Mouse (Mus musculus): ENCODE measurements around the gene Tlcd2. TPM values are rescaled to one million over a fixed set of nuclear protein-coding genes. Genes with fewer than 3 reads are reported as not detected.

Tlcd2 gene
- polyA plus RNA-seq, 1 experiment from 2014 or later = 11.4 TPM

DNA sequence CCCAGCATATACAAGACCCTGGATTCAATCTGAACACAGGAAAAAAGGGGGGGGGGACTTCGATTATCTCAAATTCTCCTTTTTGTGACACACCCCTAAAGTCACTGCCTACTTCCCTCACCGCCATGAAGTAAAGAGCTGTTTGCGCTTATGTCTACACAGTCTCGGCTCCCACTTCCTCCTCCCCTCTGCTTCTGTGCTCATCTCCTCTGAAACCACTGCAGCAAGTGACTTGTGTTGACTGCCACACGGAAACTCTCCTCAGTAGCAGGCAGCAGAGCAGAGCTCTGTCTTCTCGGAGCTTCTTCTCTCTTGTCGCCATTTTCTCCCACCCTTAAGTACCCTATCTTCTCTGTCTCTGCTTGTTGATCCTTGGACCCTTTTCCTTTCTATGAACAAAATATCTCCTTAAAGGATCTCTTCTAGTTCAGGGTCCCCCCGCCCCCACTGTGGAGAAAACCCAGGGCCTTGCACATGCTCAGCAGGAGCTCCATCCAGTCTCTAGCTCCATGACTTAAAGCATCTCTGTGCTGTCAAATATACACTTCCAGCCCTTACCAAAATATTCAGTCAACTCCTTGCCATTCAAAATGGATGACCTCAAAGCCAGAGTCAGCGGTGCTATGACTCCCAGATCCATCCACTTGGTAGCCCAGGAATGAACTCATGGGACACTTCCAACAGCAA lies 32.4 kb upstream of the Tlcd2 start:
- H3K36me3 ChIP-seq = no peaks in the 10 kb centered on the region
- no peaks in the 10 kb centered on the region for H3K4me1 ChIP-seq
- H3K9ac ChIP-seq = no peak overlapping the region
- H3K4me3 ChIP-seq = no peak overlapping the region
- no peak overlapping the region for H3K4me2 ChIP-seq
- H3K27me3 ChIP-seq (replicated peaks) = no peaks in the 10 kb centered on the region
- ATAC-seq (ENCODE audit: extremely low read depth, insufficient number of reproducible peaks, low FRiP score, low TSS enrichment) = no peak; the same call in 1 of the 2 replicates
- H3K27ac ChIP-seq (replicated peaks) = no peak overlapping the region
- 68% methylated on average over 9 of the region's 9 CpGs for WGBS
- H3K9me3 ChIP-seq = peaks cover 4% of the 10 kb centered on the region

DNA sequence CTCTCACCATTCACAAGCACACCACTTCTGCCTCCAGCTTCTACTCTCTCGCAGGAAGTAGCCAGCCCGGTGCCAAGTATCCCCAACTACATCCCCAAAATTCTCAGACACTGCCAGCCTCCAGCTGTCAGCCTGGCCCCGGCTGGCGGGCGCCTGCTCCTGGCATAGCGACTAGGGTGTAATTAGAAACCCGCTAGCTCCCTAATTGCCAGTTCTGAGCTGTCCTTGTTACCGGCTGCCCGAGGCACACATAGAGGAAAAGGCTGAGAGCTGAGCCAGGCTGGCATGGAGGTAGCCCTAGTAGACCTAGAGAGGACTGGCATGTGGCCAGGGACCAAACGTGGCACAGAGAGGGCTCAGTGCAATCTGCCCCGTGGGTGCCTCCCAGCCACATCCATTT lies 30.2 kb upstream of the Tlcd2 start:
- Histone ChIP-seq H3K4me3 (no peak overlapping the region), H3K27ac (replicated peaks) (no peak overlapping the region), H3K9me3 (peaks cover 8% of the 10 kb centered on the region), H3K36me3 (no peaks in the 10 kb centered on the region), H3K27me3 (replicated peaks) (no peaks in the 10 kb centered on the region), H3K9ac (no peak overlapping the region), H3K4me2 (no peak overlapping the region), H3K4me1 (no peaks in the 10 kb centered on the region)
- WGBS = 82% methylated on average over 11 of the region's 11 CpGs
- no peak for ATAC-seq (ENCODE audit: extremely low read depth, insufficient number of reproducible peaks, low FRiP score, low TSS enrichment)

DNA sequence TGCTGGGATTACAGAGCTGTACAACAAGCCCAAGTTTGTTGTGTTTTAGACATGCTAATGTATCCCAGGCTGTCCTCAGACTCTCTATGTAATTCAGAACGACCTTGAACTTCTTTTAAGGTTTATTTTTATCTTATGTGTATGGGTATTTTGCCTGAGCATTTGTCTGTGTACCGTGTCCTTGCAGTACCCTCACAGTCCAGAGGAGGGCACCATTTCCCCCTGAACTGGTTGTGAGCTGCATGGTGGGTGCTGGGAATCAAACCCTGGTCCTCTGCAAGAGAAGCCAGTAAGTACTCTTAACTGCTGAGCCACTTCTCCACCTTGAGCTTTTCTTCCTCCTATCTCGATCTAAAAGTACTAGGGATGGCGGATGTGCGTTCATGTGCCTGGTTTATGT lies 27.4 kb upstream of the Tlcd2 start:
- Histone ChIP-seq H3K27me3 (replicated peaks) (no peaks in the 10 kb centered on the region), H3K4me2 (no peak overlapping the region), H3K4me1 (0 out of 2 replicates have a peak, but pooled peaks cover 5% of the 10 kb centered on the region), H3K27ac (replicated peaks) (no peak overlapping the region), H3K9me3 (peaks cover 8% of the 10 kb centered on the region), H3K4me3 (no peak overlapping the region), H3K9ac (no peak overlapping the region), H3K36me3 (no peaks in the 10 kb centered on the region)
- WGBS = 82% methylated on average over 5 of the region's 5 CpGs
- no peak for ATAC-seq (ENCODE audit: extremely low read depth, insufficient number of reproducible peaks, low FRiP score, low TSS enrichment)

DNA sequence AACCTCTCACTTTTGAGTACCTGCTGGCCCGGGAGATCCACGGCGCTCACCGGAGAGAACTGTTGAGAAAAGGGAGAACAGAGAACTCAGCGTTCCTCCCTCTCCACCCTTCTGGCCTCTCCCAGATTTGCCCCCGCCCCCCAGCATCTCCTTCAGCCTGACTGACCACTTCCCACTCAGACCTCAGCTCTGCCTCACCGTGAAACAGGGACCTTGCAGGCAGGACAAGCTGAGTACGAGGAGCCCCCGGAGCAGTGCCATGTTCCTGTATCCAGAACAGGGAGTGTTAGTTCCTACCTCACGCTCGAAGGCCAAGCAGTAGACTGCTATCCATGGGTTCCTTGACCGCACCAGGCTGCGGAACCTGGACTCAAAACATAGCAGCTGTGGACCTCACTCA lies 23.3 kb upstream of the Tlcd2 start:
- Histone ChIP-seq H3K36me3 (peaks cover 19% of the 10 kb centered on the region), H3K27me3 (replicated peaks) (no peaks in the 10 kb centered on the region), H3K4me1 (0 out of 2 replicates have a peak, but pooled peaks cover 5% of the 10 kb centered on the region), H3K4me3 (no peak overlapping the region), H3K27ac (replicated peaks) (no peak overlapping the region), H3K9me3 (peaks cover 6% of the 10 kb centered on the region; the same call in 1 of the 2 replicates), H3K9ac (no peak overlapping the region), H3K4me2 (no peak overlapping the region)
- no peak for ATAC-seq (ENCODE audit: extremely low read depth, insufficient number of reproducible peaks, low FRiP score, low TSS enrichment)
- WGBS = 73% methylated on average over 13 of the region's 13 CpGs

DNA sequence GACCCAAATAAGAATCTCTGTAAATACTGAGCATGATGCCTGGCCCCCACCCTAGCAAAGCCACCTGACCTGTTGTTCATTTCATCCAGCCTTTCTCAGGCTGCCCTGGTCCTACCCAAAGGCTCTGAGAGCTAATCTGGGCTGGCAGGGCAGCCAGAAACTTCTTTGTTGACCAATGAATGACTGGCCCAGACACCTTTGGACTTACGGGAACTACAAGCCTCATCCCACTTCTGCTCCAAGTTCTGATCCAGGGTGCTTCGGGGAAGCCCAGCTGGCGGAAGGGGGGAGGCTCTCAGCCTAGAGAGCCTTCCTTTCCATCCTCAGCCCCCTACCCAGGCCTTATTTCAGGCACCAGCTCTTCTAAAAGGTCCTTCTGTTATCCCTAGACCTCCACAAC lies 22.7 kb upstream of the Tlcd2 start:
- 93% methylated on average over 3 of the region's 3 CpGs for WGBS
- peaks cover 6% of the 10 kb centered on the region; the same call in 1 of the 2 replicates for H3K9me3 ChIP-seq

DNA sequence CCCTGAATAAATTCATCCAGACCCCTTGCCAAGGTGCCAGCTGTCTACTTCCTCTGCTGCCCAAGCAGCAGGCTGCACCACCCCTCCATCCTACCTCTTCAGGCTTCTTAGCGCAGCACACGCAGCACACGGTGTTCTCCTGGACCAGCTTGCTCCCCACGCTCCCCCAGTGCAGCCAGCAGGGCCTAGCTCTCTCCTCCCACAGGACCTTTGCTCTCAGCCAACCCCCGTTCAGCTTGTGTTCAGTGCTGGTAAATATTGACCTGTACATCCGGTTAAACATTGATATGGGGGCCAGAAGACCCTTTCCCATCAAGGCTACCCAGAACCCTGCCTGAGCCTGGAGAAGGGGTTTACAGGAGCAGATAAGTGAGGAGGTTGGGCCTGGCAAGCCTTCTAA lies 22.2 kb upstream of the Tlcd2 start, which contains the start of gene Serpinf2:
Gene Serpinf2 (minus strand): TSS at position 229 of the 400 bp plus-strand sequence.
- Histone ChIP-seq H3K27ac (replicated peaks) (no peak within 1 kb of the TSS), H3K4me2 (no peak within 1 kb of the TSS), H3K4me1 (0 out of 2 replicates have a peak, but pooled peaks cover 5% of the 10 kb centered on the region), H3K9ac (no peak within 1 kb of the TSS), H3K27me3 (replicated peaks) (no peaks in the 10 kb centered on the region), H3K9me3 (peaks cover 2% of the 10 kb centered on the region; the same call in 1 of the 2 replicates), H3K36me3 (peaks cover 30% of the 10 kb centered on the region), H3K4me3 (no peak within 1 kb of the TSS)
- 85% methylated on average over 6 of the region's 6 CpGs for WGBS
- no peak for ATAC-seq (ENCODE audit: extremely low read depth, insufficient number of reproducible peaks, low FRiP score, low TSS enrichment)

More for the DNA sequence above, 22.7 kb upstream of the Tlcd2 start:
- ATAC-seq (ENCODE audit: extremely low read depth, insufficient number of reproducible peaks, low FRiP score, low TSS enrichment) = no peak
- H3K27ac ChIP-seq (replicated peaks) = no peak overlapping the region
- H3K4me1 ChIP-seq = 0 out of 2 replicates have a peak, but pooled peaks cover 5% of the 10 kb centered on the region
- no peak overlapping the region for H3K9ac ChIP-seq
- H3K4me3 ChIP-seq = no peak overlapping the region
- peaks cover 25% of the 10 kb centered on the region for H3K36me3 ChIP-seq
- no peaks in the 10 kb centered on the region for H3K27me3 ChIP-seq (replicated peaks)
- H3K4me2 ChIP-seq = no peak overlapping the region

DNA sequence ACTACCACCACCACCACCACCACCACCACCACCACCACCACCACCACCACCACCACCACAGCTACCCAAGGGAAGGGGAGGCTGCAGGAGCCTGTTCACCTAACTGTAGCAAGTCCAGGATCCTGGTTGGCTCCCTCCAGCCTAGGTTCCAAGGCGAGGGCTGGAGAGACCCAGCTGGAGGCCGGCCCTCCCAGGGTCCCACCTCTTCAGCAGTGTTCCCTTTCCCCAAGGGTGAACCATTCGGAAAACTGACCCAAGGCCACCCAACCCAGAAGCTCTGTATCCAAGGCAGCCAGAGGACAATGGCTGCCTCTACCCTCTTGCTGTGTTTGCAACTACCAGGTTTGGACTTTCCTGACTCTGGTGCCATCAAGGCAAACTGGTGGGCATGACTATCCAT lies 21.6 kb upstream of the Tlcd2 start:
- H3K9me3 ChIP-seq = no peaks in the 10 kb centered on the region
- H3K4me2 ChIP-seq = no peak overlapping the region
- H3K27me3 ChIP-seq (replicated peaks) = no peaks in the 10 kb centered on the region
- no peak for ATAC-seq (ENCODE audit: extremely low read depth, insufficient number of reproducible peaks, low FRiP score, low TSS enrichment)
- no peak overlapping the region for H3K4me3 ChIP-seq
- H3K27ac ChIP-seq (replicated peaks) = no peak overlapping the region
- no peak overlapping the region for H3K9ac ChIP-seq
- H3K36me3 ChIP-seq = peaks cover 36% of the 10 kb centered on the region
- WGBS = 77% methylated on average over 3 of the region's 3 CpGs
- H3K4me1 ChIP-seq = 0 out of 2 replicates have a peak, but pooled peaks cover 5% of the 10 kb centered on the region

DNA sequence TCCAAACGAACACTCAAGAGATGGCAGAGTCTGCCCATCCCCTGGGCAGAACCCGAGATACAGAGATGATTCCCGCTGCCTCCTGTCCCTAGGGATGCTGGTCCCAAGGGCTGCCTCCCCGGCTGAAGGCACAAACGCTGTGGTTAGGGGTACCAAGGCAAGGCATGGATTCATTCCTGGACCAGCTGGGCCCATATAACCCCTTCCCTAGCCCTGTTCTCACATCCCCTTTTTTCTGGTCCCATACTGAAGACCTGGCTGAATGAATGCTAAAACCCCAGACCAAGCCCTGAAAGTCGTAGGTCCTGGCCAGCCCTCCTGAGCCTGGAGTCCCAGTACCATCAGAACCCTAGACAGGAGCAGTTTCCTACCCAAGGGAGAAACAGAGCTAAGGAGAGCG lies 20.5 kb upstream of the Tlcd2 start:
- Histone ChIP-seq H3K9ac (no peak overlapping the region), H3K4me3 (no peak overlapping the region), H3K27ac (replicated peaks) (no peak overlapping the region), H3K4me2 (no peak overlapping the region), H3K36me3 (peaks cover 47% of the 10 kb centered on the region), H3K9me3 (no peaks in the 10 kb centered on the region), H3K4me1 (0 out of 2 replicates have a peak, but pooled peaks cover 5% of the 10 kb centered on the region), H3K27me3 (replicated peaks) (no peaks in the 10 kb centered on the region)
- 84% methylated on average over 7 of the region's 7 CpGs for WGBS
- no peak for ATAC-seq (ENCODE audit: extremely low read depth, insufficient number of reproducible peaks, low FRiP score, low TSS enrichment)

DNA sequence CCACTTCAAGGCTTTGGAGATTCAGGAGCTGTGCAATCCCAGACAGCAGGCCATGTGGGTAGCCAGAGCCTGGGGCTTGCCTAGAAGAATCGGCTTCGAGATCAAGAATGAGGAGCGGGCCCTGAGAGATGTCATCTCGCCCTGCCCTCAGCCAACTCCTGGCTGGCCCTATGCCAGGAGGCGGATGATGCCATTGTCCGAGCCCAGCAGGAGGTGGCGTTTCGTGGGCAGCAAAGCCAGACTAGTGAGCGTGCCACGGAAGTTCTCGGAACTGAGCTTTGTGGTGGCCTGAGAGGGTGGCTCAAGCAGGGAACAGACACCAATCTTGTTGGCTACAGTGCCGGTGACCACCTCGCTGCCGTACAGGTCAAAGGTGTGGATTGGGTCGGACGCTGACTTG lies 19.9 kb upstream of the Tlcd2 start:
- Histone ChIP-seq H3K4me3 (no peak overlapping the region), H3K9me3 (no peaks in the 10 kb centered on the region), H3K27ac (replicated peaks) (no peak overlapping the region), H3K9ac (no peak overlapping the region), H3K27me3 (replicated peaks) (no peaks in the 10 kb centered on the region), H3K4me2 (no peak overlapping the region), H3K36me3 (peaks cover 52% of the 10 kb centered on the region), H3K4me1 (0 out of 2 replicates have a peak, but pooled peaks cover 5% of the 10 kb centered on the region)
- WGBS = 88% methylated on average over 16 of the region's 16 CpGs
- no peak for ATAC-seq (ENCODE audit: extremely low read depth, insufficient number of reproducible peaks, low FRiP score, low TSS enrichment)

DNA sequence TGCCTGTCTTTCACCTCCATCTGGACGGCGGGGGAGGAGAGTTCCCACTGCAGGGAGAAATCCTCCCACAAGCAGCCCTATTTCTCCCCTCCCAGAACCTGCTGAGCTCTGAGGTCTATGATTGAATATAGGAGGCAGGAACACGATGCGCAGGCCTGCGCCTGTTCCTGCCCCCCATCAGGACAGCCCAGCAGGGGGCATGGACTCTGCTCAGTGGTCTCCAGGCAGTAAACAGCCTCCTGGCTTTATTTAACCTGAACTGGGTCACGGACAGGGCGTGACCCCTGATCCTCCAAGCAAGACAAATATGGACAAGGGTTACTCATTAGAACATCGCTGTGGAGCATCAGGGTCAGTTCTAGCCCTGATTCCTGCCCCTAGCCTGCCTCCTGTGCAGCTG lies 17.8 kb upstream of the Tlcd2 start:
- Histone ChIP-seq H3K4me1 (no peaks in the 10 kb centered on the region), H3K4me3 (no peak overlapping the region), H3K9me3 (no peaks in the 10 kb centered on the region), H3K36me3 (peaks cover 73% of the 10 kb centered on the region), H3K4me2 (no peak overlapping the region), H3K27ac (replicated peaks) (no peak overlapping the region), H3K9ac (no peak overlapping the region), H3K27me3 (replicated peaks) (no peaks in the 10 kb centered on the region)
- WGBS = 66% methylated on average over 8 of the region's 8 CpGs
- ATAC-seq (ENCODE audit: extremely low read depth, insufficient number of reproducible peaks, low FRiP score, low TSS enrichment) = no peak

DNA sequence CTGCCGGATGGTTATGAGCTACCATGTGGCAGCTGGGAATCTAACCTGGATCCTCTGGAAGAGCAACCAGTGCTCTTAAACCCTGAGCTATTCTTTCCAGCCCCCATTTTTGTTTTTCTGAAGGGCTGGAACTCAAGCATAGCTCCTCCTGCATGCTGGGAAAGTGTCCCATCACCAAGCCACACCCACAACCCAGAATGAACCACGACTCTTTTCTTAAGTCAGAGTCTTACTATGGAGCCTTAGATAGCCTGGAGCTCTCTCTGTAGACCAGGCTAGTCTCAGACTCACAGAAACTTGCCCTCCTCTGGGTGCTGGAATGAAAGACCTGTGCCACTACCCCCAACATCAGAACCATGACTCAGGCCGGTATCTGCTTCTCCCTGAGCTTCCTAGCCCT lies 12.9 kb upstream of the Tlcd2 start:
- peaks cover 76% of the 10 kb centered on the region for H3K36me3 ChIP-seq

DNA sequence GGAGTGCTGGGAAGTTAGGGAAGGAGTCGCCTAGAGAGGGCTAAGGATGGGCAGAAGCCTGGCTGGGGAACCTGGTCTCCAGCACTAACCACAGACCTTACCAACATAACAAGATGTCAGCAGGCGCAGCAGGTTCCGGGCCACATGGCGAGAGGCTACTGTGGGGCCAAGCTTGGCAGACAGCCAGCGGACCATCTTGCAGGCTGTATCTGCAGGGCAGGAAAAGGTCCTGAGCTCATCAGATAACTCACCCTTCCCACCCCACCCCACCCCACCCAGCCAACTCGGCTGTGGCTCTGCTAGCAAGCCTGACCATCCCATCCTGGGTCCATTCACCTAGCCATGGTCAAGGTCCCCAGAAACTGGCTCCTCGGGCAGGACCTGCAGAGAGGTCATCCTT lies 11.8 kb upstream of the Tlcd2 start:
- H3K4me2 ChIP-seq = peak overlapping the region; percentile 34
- H3K4me1 ChIP-seq = peaks cover 29% of the 10 kb centered on the region
- 62% methylated on average over 7 of the region's 7 CpGs for WGBS
- no peaks in the 10 kb centered on the region for H3K27me3 ChIP-seq (replicated peaks)
- H3K36me3 ChIP-seq = peaks cover 65% of the 10 kb centered on the region
- no peaks in the 10 kb centered on the region for H3K9me3 ChIP-seq
- H3K9ac ChIP-seq = peak overlapping the region; percentile 21; the same call in 1 of the 2 replicates
- 0 out of 2 replicates have a peak overlapping the region, but pooled peaks have one; percentile 4 for H3K4me3 ChIP-seq
- H3K27ac ChIP-seq (replicated peaks) = no peak overlapping the region
- no peak for ATAC-seq (ENCODE audit: extremely low read depth, insufficient number of reproducible peaks, low FRiP score, low TSS enrichment)

More for the DNA sequence above, 12.9 kb upstream of the Tlcd2 start:
- no peak overlapping the region for H3K9ac ChIP-seq
- no peak for ATAC-seq (ENCODE audit: extremely low read depth, insufficient number of reproducible peaks, low FRiP score, low TSS enrichment)
- H3K9me3 ChIP-seq = no peaks in the 10 kb centered on the region
- peak overlapping the region; percentile 34; the same call in 1 of the 2 replicates for H3K4me2 ChIP-seq
- no peak overlapping the region for H3K4me3 ChIP-seq
- peaks cover 22% of the 10 kb centered on the region for H3K4me1 ChIP-seq
- H3K27me3 ChIP-seq (replicated peaks) = no peaks in the 10 kb centered on the region
- 75% methylated on average over 3 of the region's 3 CpGs for WGBS
- H3K27ac ChIP-seq (replicated peaks) = no peak overlapping the region
